Mouse (Mus musculus): ENCODE measurements around the gene Cdk12.

DNA sequence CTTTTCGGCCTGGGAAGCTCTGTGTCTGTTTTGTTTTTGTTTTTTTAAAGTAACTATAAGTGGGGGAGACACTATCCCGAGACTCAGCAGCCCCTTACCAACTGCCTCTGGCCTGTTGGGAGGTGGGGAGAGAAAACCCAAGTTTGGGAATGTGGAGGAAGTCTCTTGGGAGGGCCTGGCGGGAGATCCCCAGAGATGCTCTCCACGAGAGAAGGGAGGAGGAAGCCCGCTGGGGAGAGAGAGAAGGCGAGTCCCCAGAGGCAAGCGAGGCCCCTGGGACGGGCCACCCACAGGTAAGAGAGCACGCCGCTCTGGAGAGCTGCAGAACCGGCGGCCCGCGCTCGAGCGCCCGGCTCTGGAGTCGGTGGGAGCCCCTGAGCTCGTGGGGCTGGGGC is 123.9 kb downstream of the Cdk12 start:
- TF ChIP-seq POLR2A (IDR thresholded peaks at IDR 0.05; ENCODE audit: low read depth, low read length) (no peak), CHD1 (IDR thresholded peaks at IDR 0.05; ENCODE audit: low read depth, low read length) (no peak)
